Mouse (Mus musculus): ENCODE measurements around the gene Nova2.

Nova2 gene

GRCm38 (mm10) chr7:18924321-18924720 lies 1.4 kb upstream of the Nova2 start:
- no peak for DNase-seq

GRCm38 (mm10) chr7:18926041-18926790 lies 528 bp downstream of the Nova2 start:
- DNase-seq, result peak; percentile 49 to 56

- no peak for DNase-seq
Observed at GRCm38 (mm10) chr7:18926911-18927310, 1.2 kb downstream of the Nova2 start.

GRCm38 (mm10) chr7:18927759-18928158 lies 2.1 kb downstream of the Nova2 start:
- no peak for DNase-seq

- peak in 1 of 2 experiments; percentile 51 for DNase-seq
Observed at GRCm38 (mm10) chr7:18942376-18942775, 16.7 kb downstream of the Nova2 start.

- no peak for DNase-seq
Observed at GRCm38 (mm10) chr7:18942815-18943214, 17.1 kb downstream of the Nova2 start.

GRCm38 (mm10) chr7:18948151-18948550 lies 22.5 kb downstream of the Nova2 start:
- DNase-seq, result no peak

- peak in 1 of 2 experiments; percentile 31 for DNase-seq
Observed at GRCm38 (mm10) chr7:18949781-18950522, 24.3 kb downstream of the Nova2 start.

GRCm38 (mm10) chr7:18950523-18951315 lies 25.0 kb downstream of the Nova2 start:
- peak in 1 of 2 experiments; percentile 36 for DNase-seq

GRCm38 (mm10) chr7:18951397-18951796 lies 25.7 kb downstream of the Nova2 start:
- DNase-seq, result no peak

- peak; percentile 79 to 88 for DNase-seq
Observed at GRCm38 (mm10) chr7:18957569-18958383, 32.1 kb downstream of the Nova2 start.

- no peak for DNase-seq
Observed at GRCm38 (mm10) chr7:18958384-18958766, 32.7 kb downstream of the Nova2 start.

GRCm38 (mm10) chr7:18959446-18959845 lies 33.8 kb downstream of the Nova2 start:
- no peak for DNase-seq

- DNase-seq, result no peak
Observed at GRCm38 (mm10) chr7:18962171-18962792, 36.6 kb downstream of the Nova2 start.

GRCm38 (mm10) chr7:18962795-18963194 lies 37.1 kb downstream of the Nova2 start:
- no peak for DNase-seq

- DNase-seq, result no peak
Observed at GRCm38 (mm10) chr7:18963294-18963843, 37.7 kb downstream of the Nova2 start.

- DNase-seq, result no peak
Observed at GRCm38 (mm10) chr7:18965312-18965711, 39.6 kb downstream of the Nova2 start.

- DNase-seq, result no peak
Observed at GRCm38 (mm10) chr7:18967603-18968002, 41.9 kb downstream of the Nova2 start.

- DNase-seq, result no peak
Observed at GRCm38 (mm10) chr7:18970956-18971355, 45.3 kb downstream of the Nova2 start.

- no peak for DNase-seq
Observed at GRCm38 (mm10) chr7:18978381-18978780, 52.7 kb downstream of the Nova2 start.

- no peak for DNase-seq
Observed at GRCm38 (mm10) chr7:18986503-18986902, 60.8 kb downstream of the Nova2 start.

GRCm38 (mm10) chr7:18987100-18987499 lies 61.4 kb downstream of the Nova2 start, which contains the start of gene Nanos2:
Nanos2 (plus strand) TSS chr7:18987400.
- DNase-seq, result no peak
